Mouse (Mus musculus) olfactory bulb, adult 2 months (tissue): ENCODE results near the gene Tmem174.

Source experiments
- CTCF ChIP-seq: fragments of 200-500 bp; IDR thresholded peaks from 2 replicates; pipeline ENCODE4 v1.5.1; 2012; ENCODE audit warnings: low read depth, mild to moderate bottlenecking, low read length, moderate library complexity; ENCODE audit not compliant: insufficient read depth
- POLR2A ChIP-seq: fragments of 200-500 bp; IDR thresholded peaks from 2 replicates; pipeline ENCODE4 v1.6.1; 2012; ENCODE audit warnings: mild to moderate bottlenecking, low read depth, low read length, moderate library complexity; ENCODE audit not compliant: insufficient read depth

GRCm38 (mm10) chr13:98651228-98651977 lies 14.2 kb upstream of the Tmem174 start:
- TF ChIP-seq CTCF (no peak), POLR2A (no peak)
